Comparison of ENCODE assay signal across 15 mouse cellular contexts in the genomic region with DNA sequence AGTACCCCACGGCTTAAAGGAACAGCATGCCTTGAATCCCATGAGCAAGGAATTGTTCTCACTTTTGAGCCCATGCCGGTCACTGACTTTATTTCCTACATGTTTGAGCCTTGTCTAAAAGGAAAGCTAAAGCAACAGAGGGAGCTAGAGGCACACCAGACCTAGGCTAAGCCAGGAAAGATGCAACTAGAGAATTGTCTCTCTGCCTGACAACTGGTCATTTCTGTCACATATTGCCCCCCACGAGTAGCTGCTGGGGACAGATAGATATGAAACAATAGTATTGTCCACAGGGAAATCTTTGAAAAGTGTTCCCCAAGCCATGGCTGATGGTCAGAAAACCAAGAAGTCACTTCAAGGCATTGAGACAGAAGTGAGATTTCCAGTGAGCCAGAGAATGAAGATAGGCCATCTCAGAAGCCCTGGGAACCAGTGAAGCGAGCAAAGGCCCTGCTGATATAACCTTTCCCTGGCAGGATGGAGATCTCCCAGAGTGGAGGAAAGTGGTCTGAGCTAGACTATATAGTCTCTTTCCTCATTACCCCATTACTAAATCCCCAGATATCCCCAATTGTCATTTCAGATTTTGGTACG. TPM values are rescaled to one million over a fixed set of nuclear protein-coding genes. Genes with fewer than 3 reads are reported as not detected.
DNase-seq lines count a peak whose midpoint lies in the region; ATAC-seq and TF ChIP-seq lines count a peak whose summit lies in the region.
"Had no signal": no experiment of that assay in that cellular context is flagged by ENCODE, and none has a peak within 500 bp of the region (broad histone marks: within the 10 kb centered on the region; RNA-seq: fewer than 3 reads in every experiment).

No protein-coding gene starts in this region.

- no peaks in the 10 kb centered on the region for H3K36me3 ChIP-seq in hindbrain, embryonic 15.5 days
- H3K36me3 ChIP-seq in hindbrain, embryonic 14.5 days (replicated peaks; ENCODE audit: control insufficient read depth, insufficient read depth) = no peaks in the 10 kb centered on the region
- no peaks in the 10 kb centered on the region for H3K36me3 ChIP-seq in liver, postnatal 0 days (replicated peaks; ENCODE audit: insufficient read depth, low read length)
- H3K36me3 ChIP-seq: forebrain, embryonic 10.5 days; limb, embryonic 10.5 days; liver, embryonic 13.5 days; midbrain, embryonic 12.5 days had no signal

- DNase-seq in cerebellum, adult 9-10 months = peak; percentile 66
- no peak for DNase-seq in cerebellum, adult 9-11 months
- no peak for DNase-seq in hindbrain, embryonic 14.5 days (ENCODE audit: low spot score)
- no peak for DNase-seq in liver, postnatal 0 days
- DNase-seq in liver (no peak), NIH3T3 (ENCODE audit: low read depth) (peak; percentile 11)
- DNase-seq in thymus, adult 18-20 months = no peak
- DNase-seq: kidney, postnatal 25 days; liver, embryonic 13.5 days; lung, postnatal 36 days; thymus, adult 2 months had no signal

- H3K4me1 ChIP-seq in hindbrain, embryonic 15.5 days (replicated peaks) = peaks cover 40% of the 10 kb centered on the region
- peaks cover 30% of the 10 kb centered on the region for H3K4me1 ChIP-seq in hindbrain, embryonic 14.5 days (replicated peaks; ENCODE audit: control insufficient read depth, insufficient read depth, low read length)
- no peaks in the 10 kb centered on the region for H3K4me1 ChIP-seq in liver, postnatal 0 days (ENCODE audit: insufficient read depth)

- no peaks in the 10 kb centered on the region for H3K9me3 ChIP-seq in hindbrain, embryonic 15.5 days
- no peaks in the 10 kb centered on the region for H3K9me3 ChIP-seq in hindbrain, embryonic 14.5 days (ENCODE audit: control insufficient read depth, low read length)
- no peaks in the 10 kb centered on the region for H3K9me3 ChIP-seq in liver, postnatal 0 days (ENCODE audit: low read length)
- H3K9me3 ChIP-seq: forebrain, embryonic 10.5 days; limb, embryonic 10.5 days; liver, embryonic 13.5 days; midbrain, embryonic 12.5 days had no signal

- no peak overlapping the region for H3K9ac ChIP-seq in hindbrain, embryonic 15.5 days
- no peak overlapping the region for H3K9ac ChIP-seq in hindbrain, embryonic 14.5 days
- H3K9ac ChIP-seq in liver, postnatal 0 days (replicated peaks) = no peak overlapping the region
- H3K9ac ChIP-seq: liver, embryonic 13.5 days; midbrain, embryonic 12.5 days had no signal

- TF ChIP-seq CTCF in liver, postnatal 0 days (IDR thresholded peaks at IDR 0.05; ENCODE audit: low read depth) = 0 out of 2 replicates have a peak, but pooled peaks have one; percentile 6

- H3K4me2 ChIP-seq in hindbrain, embryonic 15.5 days = no peak overlapping the region
- H3K4me2 ChIP-seq in hindbrain, embryonic 14.5 days (replicated peaks) = no peak overlapping the region
- no peak overlapping the region for H3K4me2 ChIP-seq in liver, postnatal 0 days (ENCODE audit: low read depth, low read length)
- H3K4me2 ChIP-seq: liver, embryonic 13.5 days; midbrain, embryonic 12.5 days had no signal

- no peak overlapping the region for H3K4me3 ChIP-seq in hindbrain, embryonic 15.5 days
- H3K4me3 ChIP-seq in hindbrain, embryonic 14.5 days (replicated peaks; ENCODE audit: low read length) = no peak overlapping the region
- H3K4me3 ChIP-seq in liver, postnatal 0 days (ENCODE audit: low read depth, low read length) = no peak overlapping the region
- H3K4me3 ChIP-seq: forebrain, embryonic 10.5 days; limb, embryonic 10.5 days; liver, embryonic 13.5 days; midbrain, embryonic 12.5 days had no signal

- H3K27ac ChIP-seq in hindbrain, embryonic 15.5 days (replicated peaks) = peak overlapping the region; percentile 67; the same call in 1 of the 2 replicates
- H3K27ac ChIP-seq in hindbrain, embryonic 14.5 days = no peak overlapping the region
- no peak overlapping the region for H3K27ac ChIP-seq in liver, postnatal 0 days (ENCODE audit: low read depth)
- H3K27ac ChIP-seq: forebrain, embryonic 10.5 days; limb, embryonic 10.5 days; liver, embryonic 13.5 days; midbrain, embryonic 12.5 days had no signal

- WGBS in hindbrain, embryonic 15.5 days = 51% methylated on average over 5 of the region's 5 CpGs
- 55% methylated on average over 5 of the region's 5 CpGs for WGBS in hindbrain, embryonic 14.5 days
- 55% methylated on average over 5 of the region's 5 CpGs for WGBS in liver, postnatal 0 days (ENCODE audit: insufficient replicate concordance)

- no peaks in the 10 kb centered on the region for H3K27me3 ChIP-seq in hindbrain, embryonic 15.5 days
- H3K27me3 ChIP-seq in hindbrain, embryonic 14.5 days (ENCODE audit: control insufficient read depth, insufficient read depth, low read length) = no peaks in the 10 kb centered on the region
- no peaks in the 10 kb centered on the region for H3K27me3 ChIP-seq in liver, postnatal 0 days (ENCODE audit: insufficient read depth, low read length)
- H3K27me3 ChIP-seq: liver, embryonic 13.5 days had no signal

- TF ChIP-seq EP300 in liver, postnatal 0 days (IDR thresholded peaks at IDR 0.05; ENCODE audit: low read depth) = no peak

- ATAC-seq in hindbrain, embryonic 15.5 days (ENCODE audit: low FRiP score, low read depth) = no peak
- no peak for ATAC-seq in hindbrain, embryonic 14.5 days (ENCODE audit: low FRiP score)
- ATAC-seq in liver, postnatal 0 days = no peak

RNA-seq across cellular contexts. Expression of a gene that starts 54.7 kb away (rescaled TPM):
- 1.0 and 1.6 TPM in 2 replicates for polyA plus RNA-seq in hindbrain, embryonic 15.5 days (2015; fragmentation: Nextera tagmentation; extraction: Ambion mirVana)
- polyA plus RNA-seq in hindbrain, embryonic 14.5 days (2014; fragmentation: Nextera tagmentation; extraction: Ambion mirVana) = 0.82 and 0.88 TPM in 2 replicates
- 0.20 TPM in 1 of 2 replicates, not detected in the other for polyA plus RNA-seq in liver, postnatal 0 days (2015; fragmentation: Nextera tagmentation; extraction: Ambion mirVana)
- polyA plus RNA-seq: liver, embryonic 13.5 days had no signal

Comparison
In these comparisons a context has a peak if more than half of its experiments do, and no peak if none do; other contexts are left out.
1. DNase-seq: peak in cerebellum, adult 9-10 months (single experiment) and NIH3T3 (single experiment); none in cerebellum, adult 9-11 months (single experiment), hindbrain, embryonic 14.5 days (single experiment), liver, postnatal 0 days (single experiment), liver (single experiment) and thymus, adult 18-20 months (0 of 2).